Mouse (Mus musculus): ENCODE results near the gene Zfp583.
"Not testable (repeated sequence)": the region's sequence is repeated elsewhere in the genome, so short reads cannot be mapped to it uniquely, and the experiment has no call there.

Zfp583 gene

DNA sequence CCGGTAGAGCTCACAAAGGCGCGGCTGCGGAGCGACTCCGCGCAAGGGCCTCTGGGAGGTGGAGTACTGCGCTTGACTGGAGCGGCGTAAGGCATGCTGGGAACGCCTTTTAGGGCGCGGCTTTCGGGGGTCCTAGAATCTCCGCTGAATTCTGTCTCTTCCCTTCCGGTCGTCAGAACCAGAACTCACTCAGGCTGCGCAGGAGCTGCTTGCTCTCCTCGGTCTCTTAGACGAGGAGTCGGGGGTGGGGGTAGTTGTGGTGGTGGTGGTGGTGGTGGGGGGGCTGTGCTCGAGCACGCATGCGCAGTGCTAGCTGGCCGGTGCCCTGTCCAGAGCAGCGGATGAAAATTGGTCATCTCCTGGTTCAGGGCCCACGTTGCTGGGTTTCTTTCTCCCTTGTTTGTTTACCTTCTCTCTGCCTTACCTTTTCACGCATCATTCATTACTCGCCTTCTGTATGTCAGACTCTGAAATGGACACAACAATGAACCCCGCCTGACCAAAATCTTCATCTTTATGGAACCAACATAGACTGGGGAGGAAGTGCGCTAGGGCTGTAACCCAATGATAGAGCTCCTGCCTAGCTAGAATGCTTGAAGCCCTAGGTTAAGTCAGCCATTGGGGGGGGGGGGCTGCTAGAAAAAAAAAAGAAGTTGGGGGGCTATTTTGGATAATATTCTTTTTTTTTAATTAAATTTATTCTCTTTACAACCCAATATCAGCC, at the start of gene Zfp583:
TSS of gene Zfp583 (minus strand) at position 53 of the 724 bp plus-strand sequence.
- peak; percentile 52 for DNase-seq (ENCODE audit: low read depth, low spot score)

- no peak for DNase-seq (ENCODE audit: low read depth, low spot score)
Observed at GRCm38 (mm10) chr7:6378441-6378840, 47.4 kb upstream of the Zfp583 start.

- no peak for DNase-seq (ENCODE audit: low read depth, low spot score)
Observed at GRCm38 (mm10) chr7:6372993-6373392, 41.9 kb upstream of the Zfp583 start.

- DNase-seq (ENCODE audit: low read depth, low spot score), result no peak
Observed at GRCm38 (mm10) chr7:6369460-6369859, 38.4 kb upstream of the Zfp583 start.

DNA sequence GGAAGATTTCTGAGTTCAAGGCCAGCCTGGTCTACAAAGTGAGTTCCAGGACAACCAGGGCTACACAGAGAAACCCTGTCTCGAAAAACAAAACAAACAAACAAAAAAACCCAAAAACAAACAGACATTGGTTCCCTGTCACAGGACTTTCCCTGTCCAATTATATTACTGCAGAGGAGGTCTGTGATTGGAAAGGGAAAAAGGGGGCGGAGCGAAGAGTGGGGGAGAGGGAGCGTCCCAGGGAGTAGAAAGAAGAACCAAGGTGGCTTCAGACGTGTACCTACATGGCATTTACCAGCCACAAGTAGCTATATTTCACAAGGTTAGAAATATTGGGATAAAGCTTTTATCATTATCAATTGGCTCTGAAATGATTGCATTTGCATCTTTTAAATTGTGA, 37.1 kb upstream of the Zfp583 start:
- DNase-seq (ENCODE audit: low read depth, low spot score), result not testable (repeated sequence)

DNA sequence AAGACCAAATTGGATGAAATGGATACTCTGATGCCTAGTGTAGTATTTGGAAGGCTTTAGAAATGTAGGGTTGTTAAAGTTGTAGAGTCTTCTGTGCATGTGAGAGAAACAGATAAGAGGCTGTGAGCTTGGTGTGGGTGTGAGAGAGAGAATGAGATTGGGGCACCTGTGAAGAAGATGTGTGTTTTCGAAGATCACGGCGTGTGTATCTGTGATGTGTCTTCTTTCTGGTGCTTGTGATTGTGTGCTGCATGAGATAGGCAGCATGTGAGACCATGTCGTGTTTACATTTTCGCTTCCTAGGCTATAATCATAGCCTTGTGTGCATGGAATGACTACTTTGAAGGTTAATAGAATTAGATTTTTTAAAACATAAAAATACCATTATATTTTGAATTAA, 36.1 kb upstream of the Zfp583 start:
- no peak for DNase-seq (ENCODE audit: low read depth, low spot score)

DNA sequence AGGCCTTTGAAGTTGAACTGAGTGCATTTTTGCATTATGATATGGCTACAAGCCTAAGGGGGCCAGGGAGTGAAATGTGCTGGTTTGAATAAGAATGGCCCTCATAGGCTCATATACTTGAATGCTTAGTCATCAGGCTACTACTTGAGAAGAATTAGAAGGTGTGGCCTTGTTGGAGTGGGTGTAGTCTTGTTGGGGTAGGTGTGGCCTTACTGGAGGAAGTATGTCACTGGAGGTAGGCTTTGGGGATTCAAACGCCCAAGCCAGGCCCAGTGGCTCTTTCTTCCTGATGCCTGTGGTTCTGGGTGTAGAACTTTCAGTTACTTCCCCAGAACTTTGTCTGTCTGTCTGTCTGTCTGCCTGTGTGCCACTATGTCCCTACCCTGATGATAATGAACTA, 33.7 kb upstream of the Zfp583 start:
- no peak for DNase-seq (ENCODE audit: low read depth, low spot score)

DNA sequence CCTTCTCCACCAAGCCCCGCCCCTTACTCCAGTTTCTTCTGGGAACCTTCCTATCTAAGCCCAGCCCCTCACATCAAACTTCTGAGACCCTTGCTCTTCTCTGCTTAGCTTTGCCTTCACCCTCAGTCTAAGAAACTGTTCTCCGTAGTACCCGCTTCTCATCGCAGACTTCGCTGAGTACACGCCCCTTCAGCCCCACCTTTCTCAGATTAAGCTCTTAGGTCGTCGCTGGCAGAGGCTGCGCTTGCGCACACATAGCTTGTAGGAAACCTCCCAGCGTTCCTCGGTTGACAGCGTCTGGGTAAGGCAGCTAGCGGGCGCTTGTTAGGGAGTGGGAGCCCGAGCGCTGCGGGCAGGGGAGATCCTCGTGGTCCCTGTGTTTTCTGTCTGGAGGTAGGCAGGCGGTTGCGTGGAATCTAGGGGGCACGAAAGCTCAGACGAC, 32.0 kb upstream of the Zfp583 start, which contains the start of gene Zfp78:
TSS of gene Zfp78 (plus strand) at position 234 of the 442 bp plus-strand sequence.
- peak; percentile 93 for DNase-seq (ENCODE audit: low read depth, low spot score)

DNA sequence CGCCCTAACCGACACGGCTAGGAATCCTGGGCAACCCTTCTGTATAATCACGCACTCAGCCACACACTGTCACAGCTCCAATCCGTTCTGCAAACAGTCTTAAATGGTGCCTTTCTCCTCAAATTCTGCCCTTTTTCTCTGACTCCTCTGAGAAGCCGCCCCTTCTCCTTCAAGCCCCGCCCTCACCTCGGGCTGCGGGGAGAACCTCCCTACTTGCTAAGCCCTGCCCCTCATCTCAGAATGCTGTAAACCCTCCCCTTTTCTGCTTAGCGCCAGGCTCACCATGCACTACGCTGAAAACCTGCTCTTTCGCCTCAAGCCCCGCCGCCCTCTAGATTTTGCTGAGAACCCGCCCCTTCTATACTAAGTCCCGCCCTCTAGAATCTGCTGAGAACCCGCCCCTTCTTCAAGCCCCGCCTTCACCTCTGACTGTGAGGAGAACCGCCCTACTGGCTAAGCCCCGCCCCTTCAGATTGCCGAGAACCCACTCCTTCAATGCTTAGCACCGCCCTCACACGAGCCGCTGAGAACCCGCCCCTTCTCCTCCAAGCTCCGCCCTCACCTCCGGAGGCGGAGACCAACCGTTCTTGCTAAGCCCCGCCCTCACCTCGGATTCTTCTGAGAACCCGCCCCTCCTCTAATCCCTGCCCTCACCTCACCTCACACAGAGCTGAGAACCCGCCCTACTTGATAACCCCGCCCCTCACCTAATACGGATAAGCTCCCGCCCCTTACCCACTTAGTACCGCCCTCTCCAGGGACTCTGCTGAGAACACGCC, 31.4 kb upstream of the Zfp583 start:
- peak; percentile 100 for DNase-seq (ENCODE audit: low read depth, low spot score)

DNA sequence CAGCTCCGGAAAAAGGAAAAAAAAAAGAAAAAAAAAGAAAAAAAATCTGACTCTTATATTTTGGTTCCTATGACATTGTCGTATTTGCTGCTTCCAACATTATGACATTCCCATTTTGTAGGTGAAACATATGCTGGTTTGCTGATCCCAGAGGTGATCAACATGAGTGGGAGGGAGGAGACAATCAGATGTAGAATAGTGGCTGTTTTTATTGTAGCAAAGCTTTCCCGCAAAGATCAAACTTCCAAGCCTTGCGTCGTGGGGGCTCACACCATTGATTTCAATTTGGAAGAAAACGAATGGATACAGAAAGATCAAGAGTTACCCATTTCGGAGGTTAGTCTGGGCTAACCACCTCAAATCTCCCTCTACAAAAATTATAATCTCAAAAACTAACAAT, 30.7 kb upstream of the Zfp583 start:
- no peak for DNase-seq (ENCODE audit: low read depth, low spot score)

DNA sequence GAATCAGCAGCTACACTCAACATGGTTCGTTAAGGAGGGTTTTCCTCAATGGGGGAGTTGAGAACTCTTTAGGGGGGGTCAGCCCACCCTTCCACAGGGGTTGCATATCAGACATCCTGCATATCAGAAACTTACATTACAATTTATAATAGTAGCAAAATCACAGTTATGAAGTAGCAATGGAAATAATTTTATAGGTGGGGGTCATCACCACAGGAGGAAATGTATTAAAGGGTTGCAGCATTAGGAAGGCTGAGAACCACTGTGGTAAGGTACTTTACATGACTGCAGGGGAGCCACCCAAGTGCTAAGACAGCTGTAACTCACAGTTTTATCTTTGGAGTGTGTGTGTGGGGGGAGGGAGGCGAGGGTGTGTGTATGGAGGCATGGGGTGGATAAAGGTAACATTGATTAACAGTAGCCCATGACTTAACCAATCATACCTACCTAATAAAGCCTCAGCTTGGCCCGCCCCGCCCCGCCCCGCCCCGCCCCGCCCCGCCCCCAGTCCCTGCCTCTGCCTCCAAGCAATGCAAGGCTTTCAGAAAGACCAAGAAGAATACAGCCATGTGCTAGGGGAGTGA, 29.5 kb upstream of the Zfp583 start:
- no peak for DNase-seq (ENCODE audit: low read depth, low spot score)

DNA sequence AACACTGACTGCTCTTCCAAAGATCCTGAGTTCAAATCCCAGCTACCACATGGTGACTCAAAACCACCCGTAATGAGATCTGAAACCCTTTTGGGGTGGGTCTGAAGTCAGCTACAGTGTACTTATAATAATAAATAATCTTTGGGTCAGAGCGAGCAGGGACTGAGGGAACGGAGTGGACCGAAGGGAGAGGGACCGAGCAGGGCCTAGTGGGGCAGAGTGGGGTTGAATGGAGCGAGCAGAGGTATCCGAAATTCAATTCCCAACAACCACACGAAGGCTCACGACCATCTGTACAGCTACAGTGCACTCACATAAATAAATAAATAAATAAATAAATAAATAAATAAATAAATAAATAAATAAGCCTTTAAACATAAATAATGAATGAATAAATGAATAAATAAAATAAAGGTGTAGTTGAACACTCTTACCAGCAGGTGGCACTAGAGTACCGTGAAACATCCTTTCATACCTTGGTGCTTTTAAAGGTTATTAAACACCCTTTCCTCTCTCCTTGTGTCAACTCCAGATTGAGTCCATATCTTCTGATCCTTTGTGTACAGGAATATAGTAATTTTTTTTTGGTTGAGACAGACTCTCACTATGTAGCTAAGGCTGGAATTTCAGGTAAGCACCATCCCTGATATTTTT, 28.0 kb upstream of the Zfp583 start:
- peak; percentile 71 for DNase-seq (ENCODE audit: low read depth, low spot score)

GRCm38 (mm10) chr7:6358121-6358520, 27.0 kb upstream of the Zfp583 start:
- no peak for DNase-seq (ENCODE audit: low read depth, low spot score)

DNA sequence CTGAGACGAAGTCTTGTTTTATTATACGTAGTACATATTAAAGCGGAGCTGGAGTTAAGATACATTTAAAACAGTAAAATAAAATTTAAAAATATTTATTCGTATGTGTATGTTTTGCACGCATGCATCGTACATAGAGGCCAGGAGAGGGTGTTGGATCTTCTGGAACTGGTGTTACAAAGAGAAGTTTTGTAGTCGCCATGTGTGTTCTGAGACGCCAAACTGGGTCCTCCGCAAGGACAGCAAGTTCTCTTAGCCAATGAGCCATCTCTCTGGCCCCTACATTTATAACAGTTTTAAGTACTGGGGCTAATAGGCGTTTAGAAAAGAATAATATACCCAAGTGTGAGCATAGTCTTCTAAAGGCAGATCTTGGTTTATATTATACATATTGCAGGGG, 13.0 kb upstream of the Zfp583 start:
- DNase-seq (ENCODE audit: low read depth, low spot score), result no peak

DNA sequence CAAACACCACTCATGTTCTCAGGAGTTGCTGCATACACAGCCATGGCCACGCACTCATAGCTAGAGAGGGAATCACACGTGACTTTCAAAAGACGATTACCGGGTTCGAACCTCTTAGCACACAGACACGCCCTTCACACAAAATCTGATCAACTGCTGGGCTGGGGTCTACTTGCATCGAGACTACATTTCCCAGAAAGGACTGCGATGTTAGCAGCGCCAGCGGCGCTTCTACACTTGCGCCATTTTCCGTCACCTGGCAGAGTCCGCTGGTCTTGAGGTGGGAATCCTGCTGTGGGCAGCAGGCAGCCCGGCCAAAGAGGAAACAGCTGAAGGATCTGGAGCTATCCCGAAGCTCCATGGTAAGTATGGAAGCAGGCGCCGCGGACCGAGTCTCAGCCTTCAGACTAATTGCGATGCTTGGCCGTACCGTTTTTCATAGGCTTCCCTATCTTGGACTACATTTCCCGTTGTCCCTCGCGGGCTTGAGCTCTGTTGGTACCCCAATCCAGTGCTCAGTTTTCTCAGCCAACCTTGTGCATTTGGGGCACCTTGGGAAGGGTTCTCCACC, 12.5 kb upstream of the Zfp583 start, which contains the start of gene Gm3854:
TSS of gene Gm3854 (plus strand) at position 259 of the 571 bp plus-strand sequence.
- peak; percentile 61 for DNase-seq (ENCODE audit: low read depth, low spot score)

- DNase-seq (ENCODE audit: low read depth, low spot score), result no peak
Observed at GRCm38 (mm10) chr7:6339865-6340264, 8.8 kb upstream of the Zfp583 start.

- DNase-seq (ENCODE audit: low read depth, low spot score), result no peak
Observed at GRCm38 (mm10) chr7:6330458-6331232, 440 bp downstream of the Zfp583 start.

DNA sequence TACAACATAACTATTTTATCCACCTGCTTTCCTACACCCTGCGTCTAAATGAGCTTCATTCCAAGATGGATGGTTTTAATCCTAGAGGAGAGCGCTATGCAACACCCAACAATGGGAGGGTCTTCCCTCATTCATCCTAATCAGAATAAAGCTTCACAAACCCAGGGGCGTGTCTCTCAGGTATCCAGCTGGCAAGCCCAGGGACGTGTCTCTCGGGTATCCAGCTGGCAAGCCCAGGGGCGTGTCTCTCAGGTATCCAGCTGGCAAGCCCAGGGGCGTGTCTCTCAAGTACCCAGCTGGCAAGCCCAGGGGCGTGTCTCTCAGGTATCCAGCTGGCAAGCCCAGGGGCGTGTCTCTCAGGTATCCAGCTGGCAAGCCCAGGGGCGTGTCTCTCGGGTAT, 30.3 kb downstream of the Zfp583 start:
- not testable (repeated sequence) for DNase-seq (ENCODE audit: low read depth, low spot score)

- DNase-seq (ENCODE audit: low read depth, low spot score), result not testable (repeated sequence)
Observed at GRCm38 (mm10) chr7:6291121-6291520, 40.0 kb downstream of the Zfp583 start.

GRCm38 (mm10) chr7:6286921-6287531, 44.1 kb downstream of the Zfp583 start:
- no peak for DNase-seq (ENCODE audit: low read depth, low spot score)

Data from retina, adult 2 months (tissue).